Mouse (Mus musculus) heart, embryonic 13.5 days (tissue): ENCODE measurements around the gene Traf4. TPM values are rescaled to one million over a fixed set of nuclear protein-coding genes. Genes with fewer than 3 reads are reported as not detected.
A peak's percentile ranks its signal among the peaks of the same experiment; 100 is the strongest.

Experiments
- ATAC-seq: fragments of 200-750 bp; cut with Nextera tagmentation; 2 replicates; pipeline ENCODE4 v1.8.0; 2017; ENCODE audit warnings: moderate TSS enrichment; ENCODE audit not compliant: insufficient number of reproducible peaks, low FRiP score, low TSS enrichment; ENCODE audit errors: extremely low read depth
- H3K27ac ChIP-seq: fragments of 300-500 bp; sonication (generic); replicated peaks from 2 replicates; pipeline ENCODE4 v1.5.1; 2015; ENCODE audit warnings: moderate library complexity, mild to moderate bottlenecking, inconsistent platforms
- H3K27me3 ChIP-seq: fragments of 300-500 bp; sonication (generic); replicated peaks from 2 replicates; pipeline ENCODE4 v1.6.1; 2015; ENCODE audit warnings: mild to moderate bottlenecking, inconsistent platforms
- H3K36me3 ChIP-seq: fragments of 300-500 bp; sonication (generic); 2 replicates; pipeline ENCODE4 v1.6.1; 2015; ENCODE audit warnings: mild to moderate bottlenecking, inconsistent platforms
- H3K4me1 ChIP-seq: fragments of 300-500 bp; sonication (generic); 2 replicates; pipeline ENCODE4 v1.6.1; 2015; ENCODE audit warnings: inconsistent platforms
- H3K4me2 ChIP-seq: fragments of 300-500 bp; sonication (generic); 2 replicates; pipeline ENCODE4 v1.6.1; 2015; ENCODE audit warnings: inconsistent platforms, mild to moderate bottlenecking, moderate library complexity
- H3K4me3 ChIP-seq: fragments of 300-500 bp; sonication (generic); 2 replicates; pipeline ENCODE4 v1.5.1; 2015; ENCODE audit warnings: moderate library complexity, mild to moderate bottlenecking, inconsistent platforms
- H3K9ac ChIP-seq: fragments of 300-500 bp; sonication (generic); 2 replicates; pipeline ENCODE4 v1.6.1; 2015; ENCODE audit warnings: inconsistent platforms, mild to moderate bottlenecking, moderate library complexity
- H3K9me3 ChIP-seq: fragments of 300-500 bp; sonication (generic); 2 replicates; pipeline ENCODE4 v1.6.1; 2016; ENCODE audit warnings: inconsistent platforms
- WGBS: fragments of 180-500 bp; shearing (Covaris S2); methylation state at CpG from one replicate; pipeline ENCODE4 v1.1.7; 2015; ENCODE audit warnings: mixed read lengths; 5-methylcytosine and 5-hydroxymethylcytosine counted together
- polyA plus RNA-seq: library from polyadenylated mRNA; unstranded; fragments of >200 nt; fragmentation: Nextera tagmentation; extraction: Ambion mirVana; gene quantifications from 2 replicates; pipeline ENCODE4 v1.2.1, GENCODE M21; 2015

The Traf4 gene
- polyA plus RNA-seq, 1 experiment from 2014 or later: 43.0 TPM

DNA sequence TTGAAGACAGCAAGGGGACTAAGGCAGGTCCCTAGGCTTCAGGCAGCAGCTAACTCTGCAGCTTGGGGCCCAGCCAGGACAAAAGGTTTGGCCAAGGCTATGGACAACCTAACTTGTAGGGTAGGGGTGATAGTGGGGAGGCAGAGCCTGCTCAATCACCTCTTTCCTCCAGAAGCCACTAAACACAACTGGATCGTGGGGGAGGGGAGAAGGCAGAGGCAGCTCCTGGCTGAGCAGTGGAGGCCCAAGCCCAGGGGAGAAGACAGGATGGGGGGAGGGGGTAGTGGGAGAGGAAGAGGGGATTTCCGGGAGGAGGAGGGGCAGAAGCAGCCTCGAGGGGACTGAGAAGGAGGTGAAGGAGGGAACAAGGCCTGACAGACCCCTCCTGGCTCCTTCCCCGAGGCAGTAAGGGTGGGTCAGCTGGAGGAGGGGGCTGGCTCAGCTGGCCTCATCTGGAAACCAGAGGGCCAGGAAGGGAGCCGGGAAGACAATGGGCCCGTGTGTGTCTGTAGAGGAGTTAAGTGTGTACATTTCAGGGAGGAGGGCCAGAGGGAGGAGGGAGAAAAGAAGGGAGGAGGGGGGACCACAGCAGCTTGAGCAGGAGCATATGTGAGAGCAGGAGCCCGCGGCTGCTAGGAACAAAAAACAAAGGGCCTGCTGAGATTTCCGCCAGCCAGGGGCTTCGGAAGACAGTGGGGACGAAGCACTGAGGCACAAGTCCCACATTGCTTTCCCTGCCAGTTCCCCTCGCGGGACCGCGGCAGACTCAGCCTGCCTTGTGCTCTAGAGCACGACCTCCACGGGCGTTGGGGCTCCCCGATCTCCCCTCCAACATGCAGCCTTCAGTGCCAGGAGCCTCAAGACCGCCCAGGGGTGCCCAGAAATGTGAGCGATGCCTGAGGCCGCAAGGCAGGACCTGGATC, 1.4 kb downstream of the Traf4 start:
- Histone ChIP-seq H3K27me3 (no peaks in the 10 kb centered on the region), H3K27ac (peak overlapping the region; percentile 96), H3K4me1 (peaks cover 45% of the 10 kb centered on the region), H3K36me3 (peaks cover 36% of the 10 kb centered on the region), H3K9ac (peak overlapping the region; percentile 94), H3K4me2 (peak overlapping the region; percentile 80), H3K9me3 (no peaks in the 10 kb centered on the region), H3K4me3 (peak overlapping the region; percentile 84)
- 1% methylated on average over 22 of the region's 22 CpGs for WGBS
- peak; percentile 15; the same call in 1 of the 2 replicates for ATAC-seq

DNA sequence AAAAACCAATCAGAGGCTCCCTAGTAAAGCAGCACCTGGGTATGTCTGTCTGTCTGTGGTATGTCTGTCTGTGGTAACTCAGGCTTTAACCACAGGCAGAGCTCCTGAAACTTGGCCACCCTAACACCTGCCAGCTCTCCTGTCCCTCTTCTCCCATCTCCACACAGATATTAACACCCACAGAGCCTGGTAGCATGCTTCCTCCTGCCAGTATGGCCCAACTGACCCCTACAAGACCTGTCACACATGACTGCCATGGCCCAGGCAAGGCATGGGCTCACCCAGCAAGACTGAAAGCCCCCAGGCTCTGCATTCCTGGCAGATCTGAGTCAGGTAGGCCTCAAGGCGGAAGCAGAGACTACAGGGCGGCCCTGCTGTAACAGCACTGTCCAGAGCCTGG, 2.3 kb downstream of the Traf4 start:
- H3K27ac ChIP-seq: peak overlapping the region; percentile 96
- no peaks in the 10 kb centered on the region for H3K27me3 ChIP-seq
- H3K9me3 ChIP-seq: no peaks in the 10 kb centered on the region
- peak overlapping the region; percentile 80 for H3K4me2 ChIP-seq
- H3K4me3 ChIP-seq: peak overlapping the region; percentile 84
- H3K36me3 ChIP-seq: peaks cover 45% of the 10 kb centered on the region
- WGBS: 74% methylated on average over 2 of the region's 2 CpGs
- ATAC-seq: no peak
- H3K9ac ChIP-seq: peak overlapping the region; percentile 94
- H3K4me1 ChIP-seq: peaks cover 45% of the 10 kb centered on the region

DNA sequence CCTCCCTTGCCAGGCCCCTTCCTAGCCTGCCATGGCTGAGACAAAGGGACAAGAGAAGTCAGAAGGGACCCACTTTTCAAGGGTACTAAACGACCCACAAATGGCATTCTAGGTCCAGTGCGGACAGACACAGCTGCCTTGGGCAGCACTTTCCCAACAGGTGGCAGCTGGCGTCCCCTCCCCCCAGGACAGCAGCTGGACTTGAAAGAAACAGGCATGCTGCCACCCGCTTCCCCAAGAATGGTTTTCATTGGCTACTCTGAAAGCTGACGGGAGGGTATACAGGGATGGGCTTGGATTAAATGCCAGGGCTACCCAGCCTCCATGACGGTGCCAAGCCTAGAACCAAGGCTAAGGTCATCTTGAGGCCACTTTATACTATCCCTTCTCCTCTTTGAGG, 2.9 kb downstream of the Traf4 start:
- Histone ChIP-seq H3K9ac (peak overlapping the region; percentile 94), H3K27ac (peak overlapping the region; percentile 96), H3K4me3 (peak overlapping the region; percentile 84), H3K9me3 (no peaks in the 10 kb centered on the region), H3K27me3 (no peaks in the 10 kb centered on the region), H3K36me3 (peaks cover 50% of the 10 kb centered on the region), H3K4me2 (peak overlapping the region; percentile 80), H3K4me1 (peaks cover 45% of the 10 kb centered on the region)
- 68% methylated on average over 6 of the region's 6 CpGs for WGBS
- no peak for ATAC-seq

- H3K27me3 ChIP-seq: no peaks in the 10 kb centered on the region
- peak overlapping the region; percentile 96; the same call in 1 of the 2 replicates for H3K27ac ChIP-seq
- peak overlapping the region; percentile 80 for H3K4me2 ChIP-seq
- H3K36me3 ChIP-seq: peaks cover 55% of the 10 kb centered on the region
- ATAC-seq: no peak
- H3K4me3 ChIP-seq: peak overlapping the region; percentile 84; the same call in 1 of the 2 replicates
- peak overlapping the region; percentile 17 for H3K9ac ChIP-seq
- no peaks in the 10 kb centered on the region for H3K9me3 ChIP-seq
- 74% methylated on average over 4 of the region's 4 CpGs for WGBS
- peaks cover 45% of the 10 kb centered on the region for H3K4me1 ChIP-seq
Measured at GRCm38 (mm10) chr11:78161968-78162367, 3.4 kb downstream of the Traf4 start.

- Histone ChIP-seq H3K36me3 (peaks cover 63% of the 10 kb centered on the region), H3K27ac (0 out of 2 replicates have a peak overlapping the region, but pooled peaks have one; percentile 15), H3K4me2 (no peak overlapping the region), H3K9me3 (no peaks in the 10 kb centered on the region), H3K4me3 (no peak overlapping the region), H3K4me1 (peaks cover 37% of the 10 kb centered on the region), H3K27me3 (no peaks in the 10 kb centered on the region), H3K9ac (peak overlapping the region; percentile 37; the same call in 1 of the 2 replicates)
- 88% methylated on average over 14 of the region's 14 CpGs for WGBS
- ATAC-seq: no peak
Measured at GRCm38 (mm10) chr11:78161169-78161568, 4.2 kb downstream of the Traf4 start.

DNA sequence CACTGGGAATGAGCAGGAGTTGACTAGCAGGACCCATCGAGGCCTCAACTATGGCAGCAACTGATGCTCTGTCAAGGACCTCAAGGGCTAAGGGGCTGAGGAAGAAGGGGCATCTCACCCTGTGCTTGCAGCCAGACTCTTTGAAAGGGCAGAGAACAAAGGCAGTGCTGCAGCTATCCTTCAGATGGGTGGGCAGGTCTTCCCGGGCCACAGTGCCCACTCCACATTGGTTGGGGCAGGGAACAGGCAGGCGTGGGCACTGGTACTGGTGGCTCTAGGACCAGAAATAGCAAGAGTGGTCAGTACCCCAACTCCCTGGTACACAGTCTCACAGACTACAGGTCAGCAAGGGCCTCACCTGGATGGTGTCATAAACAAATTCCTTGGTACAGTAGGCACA, 4.7 kb downstream of the Traf4 start:
- Histone ChIP-seq H3K4me3 (no peak overlapping the region), H3K36me3 (peaks cover 68% of the 10 kb centered on the region), H3K27ac (no peak overlapping the region), H3K4me2 (no peak overlapping the region), H3K4me1 (peaks cover 32% of the 10 kb centered on the region), H3K9me3 (no peaks in the 10 kb centered on the region), H3K27me3 (no peaks in the 10 kb centered on the region), H3K9ac (no peak overlapping the region)
- no peak for ATAC-seq
- 86% methylated on average over 3 of the region's 3 CpGs for WGBS

DNA sequence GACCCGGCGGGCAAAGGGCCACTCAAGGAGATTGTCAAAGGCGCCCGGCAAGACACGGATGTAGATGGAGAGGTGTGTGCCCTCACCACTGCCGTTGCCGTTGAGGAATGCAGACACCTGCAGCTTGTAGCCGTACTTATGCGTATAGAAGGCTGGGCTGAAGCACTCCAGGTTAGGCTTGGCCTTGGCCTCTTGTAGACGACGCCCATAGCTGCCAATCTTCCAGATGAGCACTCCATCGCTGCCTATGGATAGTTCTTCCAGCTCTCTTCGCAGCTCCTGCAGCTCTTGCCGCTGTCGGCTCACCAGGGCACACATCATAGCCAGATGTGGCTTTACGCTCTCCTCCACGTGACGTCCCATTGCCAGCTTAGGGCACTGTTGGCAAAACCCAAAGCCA, 5.2 kb downstream of the Traf4 start:
- no peaks in the 10 kb centered on the region for H3K27me3 ChIP-seq
- H3K36me3 ChIP-seq: peaks cover 73% of the 10 kb centered on the region
- no peak overlapping the region for H3K4me2 ChIP-seq
- WGBS: 83% methylated on average over 18 of the region's 18 CpGs
- peaks cover 31% of the 10 kb centered on the region for H3K4me1 ChIP-seq
- H3K9me3 ChIP-seq: no peaks in the 10 kb centered on the region
- H3K4me3 ChIP-seq: no peak overlapping the region
- ATAC-seq: no peak
- no peak overlapping the region for H3K9ac ChIP-seq
- H3K27ac ChIP-seq: no peak overlapping the region

- Histone ChIP-seq H3K9me3 (no peaks in the 10 kb centered on the region), H3K4me3 (no peak overlapping the region), H3K4me1 (peaks cover 31% of the 10 kb centered on the region), H3K4me2 (no peak overlapping the region), H3K9ac (no peak overlapping the region), H3K27ac (no peak overlapping the region), H3K36me3 (peaks cover 80% of the 10 kb centered on the region), H3K27me3 (no peaks in the 10 kb centered on the region)
- ATAC-seq: no peak
- WGBS: 69% methylated on average over 7 of the region's 7 CpGs
Measured at GRCm38 (mm10) chr11:78159557-78159956, 5.8 kb downstream of the Traf4 start.

GRCm38 (mm10) chr11:78159096-78159495, 6.3 kb downstream of the Traf4 start:
- 18% methylated on average over 2 of the region's 2 CpGs for WGBS
- H3K4me2 ChIP-seq: no peak overlapping the region
- no peak for ATAC-seq
- H3K27me3 ChIP-seq: no peaks in the 10 kb centered on the region
- H3K4me1 ChIP-seq: peaks cover 30% of the 10 kb centered on the region
- peaks cover 84% of the 10 kb centered on the region for H3K36me3 ChIP-seq
- H3K9me3 ChIP-seq: no peaks in the 10 kb centered on the region
- no peak overlapping the region for H3K4me3 ChIP-seq
- no peak overlapping the region for H3K27ac ChIP-seq
- H3K9ac ChIP-seq: no peak overlapping the region; the same call in 1 of the 2 replicates

DNA sequence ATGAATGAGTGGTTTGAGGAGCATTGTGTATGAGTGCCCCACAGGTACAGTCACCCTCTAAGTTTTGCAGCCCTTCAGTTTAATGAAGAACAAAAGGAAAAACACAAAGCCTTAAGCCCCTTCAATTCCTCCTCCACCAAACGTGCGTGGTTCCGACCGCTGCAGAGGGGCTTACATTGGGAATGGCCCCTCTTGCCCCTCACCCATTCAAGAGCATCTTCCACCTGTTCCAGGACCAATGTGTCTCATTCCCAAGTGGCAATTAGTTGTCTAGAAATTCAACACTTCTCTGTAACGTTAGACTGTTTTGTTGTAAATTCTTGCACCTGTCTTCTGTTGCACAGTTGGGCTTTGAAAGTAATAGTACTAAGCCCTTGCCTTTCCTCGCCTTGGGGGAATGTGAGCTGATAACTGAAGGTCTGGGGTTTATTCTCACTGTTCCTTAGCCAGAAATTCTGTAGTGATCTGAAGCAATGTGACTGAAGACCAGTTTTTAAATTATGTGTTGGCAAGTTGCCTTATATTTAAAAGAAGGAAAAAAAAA, 9.2 kb downstream of the Traf4 start:
- Histone ChIP-seq H3K4me1 (peaks cover 17% of the 10 kb centered on the region), H3K36me3 (peaks cover 100% of the 10 kb centered on the region), H3K4me3 (no peak overlapping the region), H3K27me3 (no peaks in the 10 kb centered on the region), H3K4me2 (no peak overlapping the region), H3K27ac (no peak overlapping the region), H3K9ac (no peak overlapping the region), H3K9me3 (no peaks in the 10 kb centered on the region)
- ATAC-seq: no peak
- WGBS: 72% methylated on average over 6 of the region's 6 CpGs

- Histone ChIP-seq H3K27ac (no peak overlapping the region), H3K36me3 (peaks cover 100% of the 10 kb centered on the region), H3K4me3 (no peak overlapping the region), H3K9me3 (no peaks in the 10 kb centered on the region), H3K4me2 (no peak overlapping the region), H3K27me3 (no peaks in the 10 kb centered on the region), H3K4me1 (peaks cover 17% of the 10 kb centered on the region), H3K9ac (no peak overlapping the region)
- ATAC-seq: no peak
- WGBS: 88% methylated on average over 5 of the region's 5 CpGs
Measured at GRCm38 (mm10) chr11:78155674-78156073, 9.7 kb downstream of the Traf4 start.
